Mouse (Mus musculus) midbrain, postnatal 0 days (tissue): ENCODE data around the gene Soga1. TPM values are rescaled to one million over a fixed set of nuclear protein-coding genes. Genes with fewer than 3 reads are reported as not detected.

ENCODE experiments used
- ATAC-seq: fragments of 200-750 bp; cut with Nextera tagmentation; 2 replicates; pipeline ENCODE4 v1.8.0; 2017; ENCODE audit warnings: moderate number of reproducible peaks, mild to moderate bottlenecking, moderate TSS enrichment, moderate library complexity; ENCODE audit not compliant: low FRiP score
- DNase-seq: peaks from one replicate; pipeline ENCODE4 v3.0.0-alpha.2; 2015; ENCODE audit warnings: low spot score
- H3K27ac ChIP-seq: fragments of 300-500 bp; sonication (generic); 2 replicates; pipeline ENCODE4 v1.5.1; 2014; ENCODE audit warnings: low read depth, mild to moderate bottlenecking, low read length, mixed read lengths
- H3K27me3 ChIP-seq: fragments of 300-500 bp; sonication (generic); 2 replicates; pipeline ENCODE4 v1.6.1; 2014; ENCODE audit warnings: low read length, control low read depth, mixed read lengths; ENCODE audit not compliant: insufficient read depth
- H3K36me3 ChIP-seq: fragments of 300-500 bp; sonication (generic); 2 replicates; pipeline ENCODE4 v1.6.1; 2014; ENCODE audit warnings: low read length, control low read depth, mixed read lengths; ENCODE audit not compliant: insufficient read depth
- H3K4me1 ChIP-seq: fragments of 300-500 bp; sonication (generic); 2 replicates; pipeline ENCODE4 v1.6.1; 2014; ENCODE audit warnings: mild to moderate bottlenecking, control low read depth, antibody characterized with exemption, low read length, mixed read lengths; ENCODE audit not compliant: insufficient read depth
- H3K4me2 ChIP-seq: fragments of 300-500 bp; sonication (generic); 2 replicates; pipeline ENCODE4 v1.6.1; 2014; ENCODE audit warnings: low read depth, mild to moderate bottlenecking, low read length, mixed read lengths; ENCODE audit not compliant: poor library complexity, severe bottlenecking
- H3K4me3 ChIP-seq: fragments of 300-500 bp; sonication (generic); 2 replicates; pipeline ENCODE4 v1.5.1; 2014; ENCODE audit warnings: low read depth, mild to moderate bottlenecking, low read length, moderate library complexity
- H3K9ac ChIP-seq: fragments of 300-500 bp; sonication (generic); replicated peaks from 2 replicates; pipeline ENCODE4 v1.6.1; 2014; ENCODE audit warnings: mild to moderate bottlenecking, low read length, moderate library complexity, mixed read lengths; ENCODE audit not compliant: poor library complexity, severe bottlenecking
- H3K9me3 ChIP-seq: fragments of 300-500 bp; sonication (generic); 2 replicates; pipeline ENCODE4 v1.6.1; 2016; ENCODE audit warnings: low read length, control low read depth
- CTCF ChIP-seq: IDR thresholded peaks from 2 replicates; pipeline ENCODE4 v1.5.1; 2016; ENCODE audit warnings: antibody characterized with exemption, mild to moderate bottlenecking
- WGBS: fragments of 180-500 bp; shearing (Covaris S2); extraction: QIAGEN DNeasy Blood & Tissue Kit; methylation state at CpG from one replicate; pipeline ENCODE4 v1.1.7; 2014; 5-methylcytosine and 5-hydroxymethylcytosine counted together
- polyA plus RNA-seq: library from polyadenylated mRNA; unstranded; fragments of >200 nt; fragmentation: Nextera tagmentation; extraction: Ambion mirVana; gene quantifications from 2 replicates; pipeline ENCODE4 v1.2.1, GENCODE M21; 2015
- total RNA-seq: library from RNA; depleted of rRNA; stranded (reverse); fragments of >200 nt; gene quantifications from 2 replicates; pipeline ENCODE4 v1.2.3, GENCODE M21; 2014; rRNA removed

Gene Soga1
- total and polyA plus RNA-seq, 2 experiments from 2014 or later = 3.9 to 132 TPM

GRCm38 (mm10) chr2:156970253-156970652 is 108.8 kb downstream of the Soga1 start:
- H3K27me3 ChIP-seq = no peaks in the 10 kb centered on the region
- no peak for DNase-seq

GRCm38 (mm10) chr2:156968501-156968900 is 110.6 kb downstream of the Soga1 start:
- DNase-seq (no peak), ATAC-seq (no peak)
- H3K27ac ChIP-seq = no peak overlapping the region
- H3K4me1 ChIP-seq = no peaks in the 10 kb centered on the region
- no peaks in the 10 kb centered on the region for H3K9me3 ChIP-seq
- WGBS = 76% methylated on average over 4 of the region's 4 CpGs
- no peak overlapping the region for H3K4me3 ChIP-seq
- TF ChIP-seq CTCF = no peak
- H3K36me3 ChIP-seq = no peaks in the 10 kb centered on the region
- no peak overlapping the region for H3K9ac ChIP-seq
- H3K27me3 ChIP-seq = no peaks in the 10 kb centered on the region
- H3K4me2 ChIP-seq = no peak overlapping the region

More at GRCm38 (mm10) chr2:156970253-156970652, 108.8 kb downstream of the Soga1 start:
- H3K4me2 ChIP-seq = no peak overlapping the region
- no peaks in the 10 kb centered on the region for H3K9me3 ChIP-seq
- no peak overlapping the region for H3K9ac ChIP-seq
- H3K4me1 ChIP-seq = no peaks in the 10 kb centered on the region
- H3K36me3 ChIP-seq = no peaks in the 10 kb centered on the region
- 78% methylated on average over 7 of the region's 7 CpGs for WGBS
- H3K27ac ChIP-seq = no peak overlapping the region
- no peak for TF ChIP-seq CTCF
- H3K4me3 ChIP-seq = no peak overlapping the region
- ATAC-seq = no peak

GRCm38 (mm10) chr2:156967388-156967787 is 111.7 kb downstream of the Soga1 start:
- WGBS = 81% methylated on average over 6 of the region's 6 CpGs
- no peak for ATAC-seq

More at GRCm38 (mm10) chr2:156967388-156967787, 111.7 kb downstream of the Soga1 start:
- Histone ChIP-seq H3K27ac (no peak overlapping the region), H3K9ac (no peak overlapping the region), H3K4me2 (no peak overlapping the region), H3K27me3 (no peaks in the 10 kb centered on the region), H3K4me3 (no peak overlapping the region), H3K4me1 (no peaks in the 10 kb centered on the region), H3K36me3 (no peaks in the 10 kb centered on the region), H3K9me3 (no peaks in the 10 kb centered on the region)
- TF ChIP-seq CTCF = no peak
- no peak for DNase-seq

Other genes starting within 250 kb of the Soga1 start
- 8.6 and 10.8 TPM in 2 replicates for gene Tgif2, start 239.2 kb downstream of the Soga1 start, total RNA-seq
- 6.9 and 8.2 TPM in 2 replicates for gene Tgif2, start 239.2 kb downstream of the Soga1 start, polyA plus RNA-seq
- 0.94 and 0.99 TPM in 2 replicates for gene 4930518I15Rik, start 221.3 kb downstream of the Soga1 start, total RNA-seq
- gene 4930518I15Rik, start 221.3 kb downstream of the Soga1 start, polyA plus RNA-seq = 2.8 and 2.9 TPM in 2 replicates
- gene Rab5if, start 216.1 kb downstream of the Soga1 start, total RNA-seq = 115 and 137 TPM in 2 replicates
- 149 and 155 TPM in 2 replicates for gene Rab5if, start 216.1 kb downstream of the Soga1 start, polyA plus RNA-seq
- not detected in 2 replicates for gene Sla2, start 192.1 kb downstream of the Soga1 start, total RNA-seq
- 0.07 TPM in 1 of 2 replicates, not detected in the other for gene Sla2, start 192.1 kb downstream of the Soga1 start, polyA plus RNA-seq
- gene Ndrg3, start 87.2 kb downstream of the Soga1 start, total RNA-seq = 141 and 178 TPM in 2 replicates
- 160 and 169 TPM in 2 replicates for gene Ndrg3, start 87.2 kb downstream of the Soga1 start, polyA plus RNA-seq
- 5.3 and 8.8 TPM in 2 replicates for gene Dsn1, start 72.1 kb downstream of the Soga1 start, total RNA-seq
- 7.2 and 7.8 TPM in 2 replicates for gene Dsn1, start 72.1 kb downstream of the Soga1 start, polyA plus RNA-seq
- not detected in 2 replicates for gene Tldc2, start 7.8 kb upstream of the Soga1 start, total RNA-seq
- gene Tldc2, start 7.8 kb upstream of the Soga1 start, polyA plus RNA-seq = not detected in 2 replicates
- gene Samhd1, start 56.0 kb upstream of the Soga1 start, total RNA-seq = 13.0 and 14.1 TPM in 2 replicates
- gene Samhd1, start 56.0 kb upstream of the Soga1 start, polyA plus RNA-seq = 8.7 and 9.9 TPM in 2 replicates
- gene Rbl1, start 125.3 kb upstream of the Soga1 start, total RNA-seq = 6.7 and 8.0 TPM in 2 replicates
- gene Rbl1, start 125.3 kb upstream of the Soga1 start, polyA plus RNA-seq = 3.1 and 3.8 TPM in 2 replicates
- 233 and 242 TPM in 2 replicates for gene Rpn2, start 199.8 kb upstream of the Soga1 start, total RNA-seq
- gene Rpn2, start 199.8 kb upstream of the Soga1 start, polyA plus RNA-seq = 193 and 204 TPM in 2 replicates
- 0.09 and 0.66 TPM in 2 replicates for gene Mroh8, start 200.3 kb upstream of the Soga1 start, total RNA-seq
- 0.44 and 0.47 TPM in 2 replicates for gene Mroh8, start 200.3 kb upstream of the Soga1 start, polyA plus RNA-seq